Mouse (Mus musculus): Measurements from ENCODE around the gene Mroh7.

DNA sequence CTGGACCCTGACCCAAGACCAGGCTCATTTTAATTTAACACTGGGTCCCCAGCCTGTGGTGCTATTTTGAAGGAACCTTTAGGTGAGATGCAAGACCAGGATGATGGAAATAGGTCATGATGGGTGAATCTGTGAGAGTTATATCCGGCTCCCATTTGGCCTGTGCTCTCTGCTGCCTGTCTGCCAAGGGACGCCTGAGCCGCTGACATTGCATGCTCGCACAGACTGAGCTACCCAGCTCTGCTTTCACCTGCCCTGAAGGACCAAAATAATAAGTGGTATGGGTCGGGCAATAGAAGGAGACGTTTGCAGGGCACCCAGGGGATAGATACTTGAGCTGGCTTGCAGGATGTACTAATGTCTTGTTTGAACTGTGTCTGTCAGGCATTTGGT lies 86.5 kb downstream of the Mroh7 start:
- TF ChIP-seq EP300 (IDR thresholded peaks at IDR 0.05; ENCODE audit: insufficient read depth, low read depth, low read length) (no peak), CTCF (IDR thresholded peaks at IDR 0.05) (no peak), POLR2A (IDR thresholded peaks at IDR 0.05; ENCODE audit: insufficient read depth, low read depth, low read length) (no peak)
